Mouse (Mus musculus) lung, postnatal 0 days (tissue): ENCODE measurements around the gene Dcaf8.

Source experiments
- CTCF ChIP-seq: IDR thresholded peaks from 2 replicates; pipeline ENCODE4 v1.5.1; 2016; ENCODE audit warnings: antibody characterized with exemption, mild to moderate bottlenecking
- EP300 ChIP-seq: IDR thresholded peaks from 2 replicates; pipeline ENCODE4 v1.6.1; 2016; ENCODE audit warnings: antibody characterized with exemption, mild to moderate bottlenecking, control low read depth

DNA sequence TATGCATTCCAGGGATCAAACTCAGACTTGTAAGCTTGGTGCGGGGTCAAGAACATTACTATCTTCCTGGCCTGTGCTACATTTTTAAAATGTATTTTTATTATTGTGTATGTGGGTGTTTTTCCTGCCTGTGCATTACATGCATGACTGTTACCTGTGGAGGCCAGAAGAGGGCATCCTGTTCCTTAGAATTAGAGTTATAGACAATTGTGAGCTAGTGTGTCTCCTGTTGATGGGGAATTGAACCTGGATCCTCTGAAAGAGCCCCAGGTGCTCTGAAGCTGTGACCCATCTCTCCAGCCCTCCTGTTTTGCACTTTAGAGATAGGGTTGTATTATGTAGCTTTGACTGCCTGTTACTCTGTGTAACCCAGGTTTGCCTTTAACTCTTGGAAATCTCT, 14.1 kb downstream of the Dcaf8 start:
- TF ChIP-seq CTCF: peak; percentile 70
- no peak for TF ChIP-seq EP300
